Mouse (Mus musculus) lung, adult 2 months (tissue): Measurements from ENCODE around the gene Wdr47. TPM values are rescaled to one million over a fixed set of nuclear protein-coding genes. Genes with fewer than 3 reads are reported as not detected.
"Not testable (repeated sequence)": the region's sequence is repeated elsewhere in the genome, so short reads cannot be mapped to it uniquely, and the experiment has no call there.

Source experiments
- DNase-seq: peaks from one replicate; pipeline ENCODE4 v3.0.0; 2022
- H3K4me1 ChIP-seq: fragments of 200-500 bp; 2 replicates; pipeline ENCODE4 v1.6.1; 2011; ENCODE audit warnings: low read length; ENCODE audit not compliant: control insufficient read depth, insufficient read depth
- H3K4me3 ChIP-seq: fragments of 200-500 bp; replicated peaks from 2 replicates; pipeline ENCODE3; 2011; ENCODE audit warnings: low read depth, mild to moderate bottlenecking, control low read depth, low read length; ENCODE audit errors: extremely low read depth
- CTCF ChIP-seq: fragments of 200-500 bp; IDR thresholded peaks from 2 replicates; pipeline ENCODE4 v1.5.1; 2011; ENCODE audit warnings: mild to moderate bottlenecking, low read length, control low read depth; ENCODE audit not compliant: insufficient read depth
- POLR2A ChIP-seq: fragments of 200-500 bp; IDR thresholded peaks from 2 replicates; pipeline ENCODE4 v1.6.1; 2011; ENCODE audit warnings: low read depth, mild to moderate bottlenecking, control low read depth, low read length, borderline replicate concordance; ENCODE audit errors: extremely low read depth
- WGBS: fragments of 180-500 bp; shearing (Covaris S2); methylation state at CpG from one replicate; pipeline ENCODE4 v1.1.7; 2018; 5-methylcytosine and 5-hydroxymethylcytosine counted together
- polyA plus RNA-seq: library from polyadenylated mRNA; depleted of rRNA; stranded (reverse); fragments of >200 nt; gene quantifications from 2 replicates; pipeline ENCODE4 v1.2.3, GENCODE M21; 2012

Wdr47 gene
- polyA plus RNA-seq, 1 experiment, result 8.3 TPM

DNA sequence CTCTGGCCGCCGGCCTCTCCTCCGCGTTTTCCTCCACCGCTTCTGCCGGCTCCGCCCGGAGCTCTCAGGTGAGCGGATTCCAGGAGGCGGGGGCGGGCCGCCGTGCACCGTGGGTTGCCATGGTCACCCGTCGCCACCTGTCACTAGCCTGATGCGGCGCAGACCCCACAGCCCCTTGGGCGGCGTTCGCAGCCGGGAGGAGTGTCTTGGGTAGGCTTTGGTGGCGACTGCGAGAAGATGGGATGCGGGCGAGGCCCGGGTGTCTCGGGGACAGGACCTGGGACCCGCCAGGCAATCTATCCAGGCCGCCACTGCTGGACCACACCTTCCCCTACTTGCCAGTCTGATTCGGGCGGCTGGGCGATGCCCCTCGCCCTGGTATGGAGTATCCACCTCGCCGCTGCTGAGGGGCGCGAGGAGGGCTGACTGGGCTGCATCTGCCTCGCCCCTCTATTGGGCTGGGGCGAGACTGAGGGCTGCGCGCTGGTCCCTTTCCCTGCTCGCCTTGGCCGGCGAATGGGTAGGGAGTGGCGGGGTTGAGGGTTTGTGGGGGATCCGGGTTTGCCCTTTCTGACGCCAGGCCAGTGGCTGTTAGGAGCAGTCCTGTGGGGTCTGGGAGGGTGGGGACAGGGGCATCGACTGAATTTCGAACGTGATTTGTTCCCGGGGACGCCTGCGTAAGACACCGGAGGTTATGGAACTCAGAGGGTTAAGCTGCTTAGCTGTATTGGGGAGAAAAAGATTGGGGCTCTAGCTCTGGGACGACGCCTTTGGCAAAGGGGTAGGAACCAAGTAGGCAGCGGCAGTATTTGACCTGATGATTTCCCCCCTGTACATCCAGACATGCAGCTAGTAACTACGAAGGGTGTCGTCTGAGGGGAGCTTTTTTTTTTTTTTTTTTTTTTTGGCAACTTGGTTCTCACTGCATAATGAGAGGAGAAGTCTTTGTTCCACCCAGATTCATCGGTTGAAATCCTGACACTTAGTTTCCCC lies 747 bp downstream of the Wdr47 start:
- peak overlapping the region; percentile 85 for H3K4me3 ChIP-seq
- no peak for DNase-seq
- no peak for TF ChIP-seq POLR2A
- TF ChIP-seq CTCF, result no peak
- WGBS, result under 1% methylated on average over 61 of the region's 61 CpGs
- no peaks in the 10 kb centered on the region; the same call in 1 of the 2 replicates for H3K4me1 ChIP-seq

DNA sequence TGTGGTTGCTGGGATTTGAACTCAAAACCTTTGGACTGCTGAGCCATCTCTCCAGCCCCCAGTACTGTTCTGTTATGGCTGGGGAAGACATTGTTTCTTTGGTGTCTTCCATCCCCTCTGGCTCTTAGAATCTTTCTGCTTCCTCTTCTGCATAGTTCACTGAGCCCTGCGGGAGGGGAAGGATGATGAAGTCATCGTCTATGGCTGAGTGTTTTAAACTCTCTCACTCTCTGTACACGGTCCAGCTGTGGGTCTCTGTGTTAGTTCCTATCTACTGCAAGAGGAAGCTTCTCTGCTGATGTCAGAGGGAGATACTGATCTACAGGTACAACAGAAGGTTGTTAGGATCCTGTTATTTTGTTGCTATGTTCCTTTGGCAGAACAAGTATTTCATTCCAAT lies 17.8 kb downstream of the Wdr47 start:
- no peak for TF ChIP-seq CTCF
- TF ChIP-seq POLR2A, result no peak
- whole genome bisulfite sequencing, result 30% methylated on average over 3 of the region's 3 CpGs
- Histone ChIP-seq H3K4me3 (no peak overlapping the region), H3K4me1 (no peaks in the 10 kb centered on the region)
- no peak for DNase-seq

GRCm38 (mm10) chr3:108634761-108635160 lies 43.7 kb downstream of the Wdr47 start:
- DNase-seq, result no peak
- WGBS, result 82% methylated on average over 5 of the region's 5 CpGs
- Histone ChIP-seq H3K4me3 (no peak overlapping the region), H3K4me1 (no peaks in the 10 kb centered on the region)
- no peak for TF ChIP-seq CTCF
- no peak for TF ChIP-seq POLR2A

DNA sequence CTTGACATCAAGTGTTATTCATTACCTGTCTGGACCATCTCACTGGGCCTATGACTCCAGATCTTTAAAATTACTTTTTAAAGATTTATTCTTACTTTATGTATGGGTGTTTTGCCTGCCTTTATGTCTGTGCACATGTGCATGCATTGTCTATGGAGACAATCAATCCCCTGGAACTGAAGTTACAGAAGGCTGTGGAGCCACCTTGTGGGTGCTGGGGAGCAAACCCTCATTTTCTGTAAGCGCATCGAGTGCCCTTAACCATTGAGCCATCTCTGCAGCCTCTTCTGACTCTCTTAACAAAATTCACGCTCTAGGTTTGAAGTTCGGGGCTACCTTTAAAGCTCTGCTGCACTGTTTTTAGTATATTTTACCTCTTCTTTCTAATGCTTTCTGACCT lies 48.3 kb downstream of the Wdr47 start:
- Histone ChIP-seq H3K4me3 (no peak overlapping the region), H3K4me1 (no peaks in the 10 kb centered on the region)
- no peak for DNase-seq
- TF ChIP-seq POLR2A (no peak), CTCF (no peak)
- WGBS, result 68% methylated on average over 4 of the region's 4 CpGs

GRCm38 (mm10) chr3:108640998-108641397 lies 49.9 kb downstream of the Wdr47 start:
- TF ChIP-seq POLR2A, result no peak
- no peak for TF ChIP-seq CTCF
- DNase-seq, result no peak
- H3K4me3 ChIP-seq, result no peak overlapping the region
- no peaks in the 10 kb centered on the region for H3K4me1 ChIP-seq
- WGBS, result 81% methylated on average over 4 of the region's 4 CpGs

- TF ChIP-seq POLR2A (no peak), CTCF (no peak)
- no peak for DNase-seq
- Histone ChIP-seq H3K4me1 (no peaks in the 10 kb centered on the region), H3K4me3 (no peak overlapping the region)
- 86% methylated on average over 3 of the region's 3 CpGs for WGBS
These were observed 53.8 kb downstream of the Wdr47 start for GRCm38 (mm10) chr3:108644856-108645255.

GRCm38 (mm10) chr3:108646036-108646435 lies 55.0 kb downstream of the Wdr47 start:
- DNase-seq, result no peak
- 68% methylated on average over 7 of the region's 7 CpGs for WGBS
- H3K4me3 ChIP-seq, result no peak overlapping the region
- no peak for TF ChIP-seq POLR2A
- no peaks in the 10 kb centered on the region for H3K4me1 ChIP-seq

GRCm38 (mm10) chr3:108647681-108648080 lies 56.6 kb downstream of the Wdr47 start:
- not testable (repeated sequence) for H3K4me1 ChIP-seq, DNase-seq, H3K4me3 ChIP-seq
- WGBS, result 60% methylated on average over 5 of the region's 5 CpGs

GRCm38 (mm10) chr3:108652866-108653642 lies 62.0 kb downstream of the Wdr47 start:
- no peak for DNase-seq
- WGBS, result 12% methylated on average over 9 of the region's 9 CpGs
- no peaks in the 10 kb centered on the region; the same call in 1 of the 2 replicates for H3K4me1 ChIP-seq
- peak overlapping the region; percentile 15 for H3K4me3 ChIP-seq
- peak; percentile 45 for TF ChIP-seq CTCF
- TF ChIP-seq POLR2A, result no peak

- WGBS, result under 1% methylated on average over 57 of the region's 57 CpGs
- H3K4me3 ChIP-seq, result peak within 1 kb of the TSS; percentile 88
- no peaks in the 10 kb centered on the region; the same call in 1 of the 2 replicates for H3K4me1 ChIP-seq
- TF ChIP-seq CTCF, result no peak
- TF ChIP-seq POLR2A, result peak; percentile 86; the same call in 1 of the 2 replicates
- peak; percentile 96 for DNase-seq
These were observed 62.8 kb downstream of the Wdr47 start, which contains the start of gene Clcc1 for GRCm38 (mm10) chr3:108653710-108654379. Gene Clcc1 (plus strand): TSS chr3:108653913.
